Mouse (Mus musculus): ENCODE measurements at regions not wholly inside any gene's neighbourhood (a gene's known extent, or its start where the extent isn't known, plus 50 kb on each side); places are given as distances from the start of the nearest gene placed in this dataset.
A peak's percentile ranks its signal among the peaks of the same experiment; 100 is the strongest.
"Not testable (repeated sequence)": the region's sequence is repeated elsewhere in the genome, so short reads cannot be mapped to it uniquely, and the experiment has no call there.

DNA sequence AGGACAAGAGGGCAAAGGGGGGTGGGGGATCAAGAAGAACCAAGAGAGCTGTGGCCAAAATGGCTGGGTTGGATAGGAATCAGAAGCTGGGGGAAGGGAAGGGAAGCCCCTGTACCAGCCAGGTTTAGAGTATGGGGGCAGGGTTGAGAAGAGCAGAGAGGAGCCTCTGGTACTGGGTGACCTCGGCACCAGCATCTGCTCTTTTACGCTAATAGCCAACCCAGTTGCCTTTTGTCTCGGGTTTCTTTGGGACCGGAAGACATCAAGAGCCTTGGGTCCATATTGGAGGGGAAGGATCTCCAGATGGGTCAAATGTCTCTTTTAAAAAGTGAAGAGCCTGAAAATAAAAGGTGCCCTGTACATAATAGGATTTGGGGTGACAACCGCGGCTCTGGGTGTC lies 493.0 kb upstream of the Gulo start:
- WGBS, result 85% methylated on average over 6 of the region's 6 CpGs
- no peak for ATAC-seq (replicated peaks; ENCODE audit: low FRiP score, low TSS enrichment, low read depth)
- no peak overlapping the region for H3K9ac ChIP-seq (ENCODE audit: low read length)
- H3K27me3 ChIP-seq (replicated peaks; ENCODE audit: control insufficient read depth, insufficient read depth, low read length), result no peaks in the 10 kb centered on the region; the same call in 1 of the 2 replicates
- no peak overlapping the region for H3K4me3 ChIP-seq (ENCODE audit: low read depth, low read length)
- H3K9me3 ChIP-seq (ENCODE audit: control insufficient read depth, low read length), result no peaks in the 10 kb centered on the region
- no peaks in the 10 kb centered on the region for H3K36me3 ChIP-seq (ENCODE audit: control insufficient read depth, insufficient read depth, low read length)
- no peak overlapping the region for H3K27ac ChIP-seq (ENCODE audit: low read depth)
- H3K4me2 ChIP-seq (ENCODE audit: low read length), result no peak overlapping the region
- H3K4me1 ChIP-seq (replicated peaks; ENCODE audit: control insufficient read depth, insufficient read depth, low read length), result no peaks in the 10 kb centered on the region
- no peak for DNase-seq (ENCODE audit: low spot score)

DNA sequence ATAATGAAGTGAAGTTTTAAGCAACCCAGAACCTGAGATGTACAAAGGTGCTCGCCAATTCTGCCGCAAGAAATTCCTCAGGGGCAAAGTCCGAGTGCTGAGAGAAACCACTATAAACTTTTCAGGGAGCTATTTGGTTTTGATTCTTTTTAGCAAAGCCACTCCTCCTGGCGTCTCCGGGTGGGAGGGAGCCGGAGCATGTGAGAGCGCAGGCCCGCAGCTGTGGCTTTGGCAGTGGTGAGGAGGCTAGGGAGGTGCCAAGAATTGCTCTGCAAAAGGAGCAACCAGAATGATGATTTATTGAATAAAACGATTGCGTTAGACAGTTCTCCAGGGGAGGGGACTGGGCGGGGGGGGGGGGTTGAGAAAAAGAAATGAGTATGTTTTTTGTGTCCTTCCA lies 490.9 kb upstream of the Gulo start:
- WGBS, result 10% methylated on average over 11 of the region's 11 CpGs
- H3K4me2 ChIP-seq (ENCODE audit: low read length), result peak overlapping the region; percentile 21; the same call in 1 of the 2 replicates
- H3K9ac ChIP-seq (ENCODE audit: low read length), result no peak overlapping the region
- no peak overlapping the region for H3K27ac ChIP-seq (ENCODE audit: low read depth)
- no peaks in the 10 kb centered on the region; the same call in 1 of the 2 replicates for H3K27me3 ChIP-seq (replicated peaks; ENCODE audit: control insufficient read depth, insufficient read depth, low read length)
- peak; percentile 69 for DNase-seq (ENCODE audit: low spot score)
- H3K4me3 ChIP-seq (ENCODE audit: low read depth, low read length), result no peak overlapping the region
- H3K4me1 ChIP-seq (replicated peaks; ENCODE audit: control insufficient read depth, insufficient read depth, low read length), result no peaks in the 10 kb centered on the region
- no peaks in the 10 kb centered on the region for H3K9me3 ChIP-seq (ENCODE audit: control insufficient read depth, low read length)
- 0 out of 2 replicates have a peak, but pooled peaks have one; percentile 53 for ATAC-seq (replicated peaks; ENCODE audit: low FRiP score, low TSS enrichment, low read depth)
- no peaks in the 10 kb centered on the region for H3K36me3 ChIP-seq (ENCODE audit: control insufficient read depth, insufficient read depth, low read length)

DNA sequence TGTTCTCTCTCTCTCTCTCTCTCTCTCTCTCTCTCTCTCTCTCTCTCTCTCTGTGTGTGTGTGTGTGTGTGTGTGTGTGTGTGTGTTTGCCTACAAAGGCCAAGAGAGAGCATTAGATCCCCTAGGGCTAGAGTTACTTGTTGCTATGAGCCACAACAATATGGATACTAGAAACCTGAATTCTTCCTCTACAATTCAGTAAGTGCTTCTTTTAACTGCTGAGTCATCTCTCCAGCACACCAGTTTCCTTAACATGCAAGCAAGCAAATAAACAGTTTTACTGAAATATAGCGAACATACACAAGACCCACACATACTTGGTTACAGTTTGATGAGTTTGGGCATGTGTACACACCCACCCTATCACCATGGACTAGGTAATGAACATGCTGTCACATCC lies 486.1 kb upstream of the Gulo start:
- H3K4me3 ChIP-seq (ENCODE audit: low read depth, low read length), result no peak overlapping the region
- H3K27me3 ChIP-seq (replicated peaks; ENCODE audit: control insufficient read depth, insufficient read depth, low read length), result no peaks in the 10 kb centered on the region
- no peak for DNase-seq (ENCODE audit: low spot score)
- H3K4me1 ChIP-seq (replicated peaks; ENCODE audit: control insufficient read depth, insufficient read depth, low read length), result 0 out of 2 replicates have a peak, but pooled peaks cover 5% of the 10 kb centered on the region
- no peak for ATAC-seq (replicated peaks; ENCODE audit: low FRiP score, low TSS enrichment, low read depth)
- no peaks in the 10 kb centered on the region for H3K36me3 ChIP-seq (ENCODE audit: control insufficient read depth, insufficient read depth, low read length)
- no peaks in the 10 kb centered on the region for H3K9me3 ChIP-seq (ENCODE audit: control insufficient read depth, low read length)
- no peak overlapping the region for H3K27ac ChIP-seq (ENCODE audit: low read depth)
- no peak overlapping the region for H3K4me2 ChIP-seq (ENCODE audit: low read length)
- no peak overlapping the region for H3K9ac ChIP-seq (ENCODE audit: low read length)
- WGBS, result 74% methylated on average over 1 of the region's 1 CpGs

DNA sequence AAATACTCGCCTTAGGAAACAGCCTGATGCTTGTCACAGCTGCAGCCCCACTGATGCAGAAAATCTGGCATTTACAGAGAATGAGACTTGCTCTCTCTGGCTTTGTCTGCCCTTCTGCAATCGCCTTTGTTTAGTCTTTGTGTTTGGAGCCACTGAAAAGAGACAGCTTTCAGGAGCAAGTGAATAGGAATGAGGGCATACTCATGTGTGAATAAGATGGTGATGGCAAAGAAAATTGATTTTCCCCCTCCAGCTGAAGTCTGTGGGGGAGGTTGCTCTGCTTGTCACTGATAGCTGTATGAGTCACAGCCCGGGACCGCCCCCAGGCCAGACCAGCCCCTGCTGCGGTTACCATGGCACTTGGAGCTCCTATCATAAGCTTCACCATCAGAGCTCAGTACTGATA lies 485.5 kb upstream of the Gulo start:
- H3K36me3 ChIP-seq (ENCODE audit: control insufficient read depth, insufficient read depth, low read length), result no peaks in the 10 kb centered on the region
- no peak overlapping the region for H3K9ac ChIP-seq (ENCODE audit: low read length)
- WGBS, result 16% methylated on average over 5 of the region's 5 CpGs
- no peak overlapping the region; the same call in 1 of the 2 replicates for H3K27ac ChIP-seq (ENCODE audit: low read depth)
- H3K9me3 ChIP-seq (ENCODE audit: control insufficient read depth, low read length), result no peaks in the 10 kb centered on the region
- H3K4me2 ChIP-seq (ENCODE audit: low read length), result no peak overlapping the region
- H3K4me1 ChIP-seq (replicated peaks; ENCODE audit: control insufficient read depth, insufficient read depth, low read length), result 0 out of 2 replicates have a peak, but pooled peaks cover 5% of the 10 kb centered on the region
- DNase-seq (ENCODE audit: low spot score) (no peak), ATAC-seq (replicated peaks; ENCODE audit: low FRiP score, low TSS enrichment, low read depth) (peak; percentile 83; the same call in 1 of the 2 replicates)
- H3K4me3 ChIP-seq (ENCODE audit: low read depth, low read length), result no peak overlapping the region
- no peaks in the 10 kb centered on the region for H3K27me3 ChIP-seq (replicated peaks; ENCODE audit: control insufficient read depth, insufficient read depth, low read length)

DNA sequence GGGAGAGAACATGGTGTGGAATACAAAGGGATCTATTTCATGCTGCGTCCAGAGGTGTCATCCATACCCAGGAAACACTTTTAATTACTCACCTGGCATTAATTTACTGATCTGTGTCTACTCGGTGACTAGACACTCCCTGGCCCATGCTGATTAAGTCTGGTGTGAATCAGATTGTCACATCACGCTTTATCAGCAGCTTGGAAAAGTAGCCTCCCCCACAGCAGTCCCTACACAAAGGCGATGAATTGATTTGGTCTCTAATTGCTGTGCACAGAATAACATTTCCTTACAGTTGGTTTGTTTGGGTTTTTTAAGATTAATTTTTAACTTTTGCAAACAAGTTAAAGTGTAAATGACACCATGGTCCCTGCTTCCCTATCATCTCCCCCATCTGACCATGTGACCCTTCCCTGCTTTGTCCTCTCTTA lies 484.7 kb upstream of the Gulo start:
- no peak for ATAC-seq (replicated peaks; ENCODE audit: low FRiP score, low TSS enrichment, low read depth)

DNA sequence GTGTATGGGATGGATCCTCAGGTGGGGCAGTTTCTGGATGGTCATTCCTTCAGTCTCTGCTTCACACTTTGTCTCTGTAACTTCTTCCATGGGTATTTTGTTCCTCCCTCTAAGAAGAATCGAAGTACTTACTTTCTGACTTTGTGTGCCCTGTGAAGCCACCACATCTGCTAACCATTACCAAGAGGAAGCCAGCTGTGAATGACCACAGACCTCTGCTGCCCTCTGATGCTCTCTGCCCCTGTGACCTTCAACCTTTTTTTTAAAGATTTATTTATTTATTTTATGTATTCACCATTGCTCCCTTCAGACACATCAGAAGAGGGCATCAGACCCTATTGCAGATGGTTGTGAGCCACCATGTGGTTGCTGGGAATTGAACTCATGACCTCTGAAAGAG lies 475.7 kb upstream of the Gulo start:
- H3K9me3 ChIP-seq (ENCODE audit: control insufficient read depth, low read length); H3K4me2 ChIP-seq (ENCODE audit: low read length); H3K9ac ChIP-seq (ENCODE audit: low read length); ATAC-seq (replicated peaks; ENCODE audit: low FRiP score, low TSS enrichment, low read depth); H3K4me3 ChIP-seq (ENCODE audit: low read depth, low read length); H3K4me1 ChIP-seq (replicated peaks; ENCODE audit: control insufficient read depth, insufficient read depth, low read length); H3K27ac ChIP-seq (ENCODE audit: low read depth); DNase-seq (ENCODE audit: low spot score); H3K27me3 ChIP-seq (replicated peaks; ENCODE audit: control insufficient read depth, insufficient read depth, low read length); H3K36me3 ChIP-seq (ENCODE audit: control insufficient read depth, insufficient read depth, low read length): not testable (repeated sequence)
- WGBS, result 72% methylated on average over 1 of the region's 1 CpGs

More for the DNA sequence above, 484.7 kb upstream of the Gulo start:
- Histone ChIP-seq H3K27ac (ENCODE audit: low read depth) (no peak overlapping the region), H3K4me3 (ENCODE audit: low read depth, low read length) (no peak overlapping the region), H3K27me3 (replicated peaks; ENCODE audit: control insufficient read depth, insufficient read depth, low read length) (no peaks in the 10 kb centered on the region), H3K4me1 (replicated peaks; ENCODE audit: control insufficient read depth, insufficient read depth, low read length) (0 out of 2 replicates have a peak, but pooled peaks cover 5% of the 10 kb centered on the region), H3K36me3 (ENCODE audit: control insufficient read depth, insufficient read depth, low read length) (no peaks in the 10 kb centered on the region), H3K9me3 (ENCODE audit: control insufficient read depth, low read length) (no peaks in the 10 kb centered on the region), H3K4me2 (ENCODE audit: low read length) (no peak overlapping the region), H3K9ac (ENCODE audit: low read length) (no peak overlapping the region)
- WGBS, result 63% methylated on average over 4 of the region's 4 CpGs
- no peak for DNase-seq (ENCODE audit: low spot score)

DNA sequence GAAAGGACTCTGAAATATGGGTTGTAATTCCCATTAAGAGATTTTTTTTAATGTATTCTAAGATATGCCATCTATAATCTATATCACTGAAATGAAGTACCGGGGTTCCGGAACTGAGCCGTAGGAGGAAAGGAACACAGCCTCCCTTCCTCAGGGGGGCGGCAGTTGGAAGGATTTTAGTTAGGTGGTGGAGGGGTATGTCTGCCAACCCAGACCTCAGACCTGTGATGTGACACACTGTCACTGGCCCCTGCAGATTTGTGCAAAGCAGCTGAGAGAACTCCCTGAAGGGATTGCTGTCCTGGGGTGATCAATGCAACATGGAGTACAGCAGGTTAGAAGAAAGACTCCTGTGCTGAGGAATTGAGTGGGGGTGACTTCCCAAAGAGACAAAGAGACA lies 470.2 kb upstream of the Gulo start:
- ATAC-seq (replicated peaks; ENCODE audit: low FRiP score, low TSS enrichment, low read depth) (no peak), DNase-seq (ENCODE audit: low spot score) (no peak)
- Histone ChIP-seq H3K4me2 (ENCODE audit: low read length) (no peak overlapping the region), H3K27me3 (replicated peaks; ENCODE audit: control insufficient read depth, insufficient read depth, low read length) (no peaks in the 10 kb centered on the region), H3K27ac (ENCODE audit: low read depth) (no peak overlapping the region), H3K4me3 (ENCODE audit: low read depth, low read length) (no peak overlapping the region), H3K4me1 (replicated peaks; ENCODE audit: control insufficient read depth, insufficient read depth, low read length) (no peaks in the 10 kb centered on the region), H3K9ac (ENCODE audit: low read length) (no peak overlapping the region), H3K36me3 (ENCODE audit: control insufficient read depth, insufficient read depth, low read length) (no peaks in the 10 kb centered on the region), H3K9me3 (ENCODE audit: control insufficient read depth, low read length) (0 out of 2 replicates have a peak, but pooled peaks cover 3% of the 10 kb centered on the region)
- 49% methylated on average over 4 of the region's 4 CpGs for WGBS

DNA sequence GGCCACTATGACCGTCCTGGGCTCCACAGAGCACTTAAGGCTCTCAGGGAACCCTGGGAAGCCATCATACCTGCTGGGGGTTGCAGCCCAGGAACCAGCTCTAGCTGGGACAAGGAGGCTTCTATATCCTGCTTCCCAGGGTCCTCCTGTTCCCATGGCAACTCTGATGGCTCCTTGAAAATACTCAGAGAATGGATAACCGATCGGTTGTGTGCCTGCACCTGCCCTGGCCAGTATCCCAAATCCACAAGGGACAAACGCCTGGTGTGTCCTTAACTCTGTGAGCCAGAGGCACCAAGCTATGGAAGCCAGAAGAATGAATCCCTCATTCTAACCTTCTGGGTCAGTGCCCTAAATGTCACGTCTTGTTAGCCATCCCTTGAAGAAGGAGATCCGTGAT lies 469.6 kb upstream of the Gulo start:
- Histone ChIP-seq H3K4me3 (ENCODE audit: low read depth, low read length) (no peak overlapping the region), H3K36me3 (ENCODE audit: control insufficient read depth, insufficient read depth, low read length) (no peaks in the 10 kb centered on the region), H3K4me2 (ENCODE audit: low read length) (no peak overlapping the region), H3K9ac (ENCODE audit: low read length) (no peak overlapping the region), H3K9me3 (ENCODE audit: control insufficient read depth, low read length) (0 out of 2 replicates have a peak, but pooled peaks cover 3% of the 10 kb centered on the region), H3K27ac (ENCODE audit: low read depth) (no peak overlapping the region), H3K27me3 (replicated peaks; ENCODE audit: control insufficient read depth, insufficient read depth, low read length) (no peaks in the 10 kb centered on the region), H3K4me1 (replicated peaks; ENCODE audit: control insufficient read depth, insufficient read depth, low read length) (no peaks in the 10 kb centered on the region)
- ATAC-seq (replicated peaks; ENCODE audit: low FRiP score, low TSS enrichment, low read depth), result no peak
- no peak for DNase-seq (ENCODE audit: low spot score)
- WGBS, result 57% methylated on average over 6 of the region's 6 CpGs

DNA sequence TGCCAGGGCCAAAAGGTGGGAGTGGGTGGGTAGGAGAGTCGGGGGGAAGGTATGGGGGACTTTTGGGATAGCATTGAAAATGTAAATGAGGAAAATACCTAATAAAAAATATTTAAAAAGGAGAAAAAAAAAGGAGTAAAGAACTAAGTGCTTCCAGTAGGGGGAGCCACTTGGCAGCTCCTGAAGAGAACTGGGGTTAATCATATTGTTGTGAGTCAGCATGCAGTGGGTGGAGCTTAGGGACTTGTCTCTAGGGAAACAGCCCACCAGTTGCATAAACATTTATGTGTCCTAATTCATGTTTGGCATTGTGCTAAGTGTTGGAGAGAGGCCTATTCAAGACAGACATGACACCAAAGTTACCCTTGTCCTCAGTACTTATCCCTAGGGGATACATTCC lies 466.0 kb upstream of the Gulo start:
- H3K4me3 ChIP-seq (ENCODE audit: low read depth, low read length), result no peak overlapping the region
- DNase-seq (ENCODE audit: low spot score) (no peak), ATAC-seq (replicated peaks; ENCODE audit: low FRiP score, low TSS enrichment, low read depth) (no peak)
- no peaks in the 10 kb centered on the region for H3K36me3 ChIP-seq (ENCODE audit: control insufficient read depth, insufficient read depth, low read length)
- H3K4me2 ChIP-seq (ENCODE audit: low read length), result no peak overlapping the region
- WGBS, result 71% methylated on average over 1 of the region's 1 CpGs
- H3K27me3 ChIP-seq (replicated peaks; ENCODE audit: control insufficient read depth, insufficient read depth, low read length), result no peaks in the 10 kb centered on the region
- no peaks in the 10 kb centered on the region for H3K9me3 ChIP-seq (ENCODE audit: control insufficient read depth, low read length)
- H3K27ac ChIP-seq (ENCODE audit: low read depth), result no peak overlapping the region
- H3K4me1 ChIP-seq (replicated peaks; ENCODE audit: control insufficient read depth, insufficient read depth, low read length), result no peaks in the 10 kb centered on the region
- H3K9ac ChIP-seq (ENCODE audit: low read length), result no peak overlapping the region

All from intestine, embryonic 14.5 days (tissue).